Mouse (Mus musculus) cerebellum, adult 9-11 months (tissue): ENCODE results near the gene Ddx27.

ENCODE experiments used
- DNase-seq: peaks from one replicate; pipeline ENCODE4 v3.0.0; 2022

Ddx27 gene

GRCm38 (mm10) chr2:167063906-167064496 is 49.0 kb downstream of the Ddx27 start:
- peak; percentile 27 for DNase-seq

GRCm38 (mm10) chr2:167064601-167065295 is 49.8 kb downstream of the Ddx27 start:
- DNase-seq: peak; percentile 34

- DNase-seq: no peak
These were observed 51.0 kb downstream of the Ddx27 start for GRCm38 (mm10) chr2:167066031-167066430.

- DNase-seq: no peak
These were observed 51.8 kb downstream of the Ddx27 start for GRCm38 (mm10) chr2:167066528-167067516.

GRCm38 (mm10) chr2:167067575-167067974 is 52.6 kb downstream of the Ddx27 start:
- DNase-seq: no peak

GRCm38 (mm10) chr2:167070341-167070740 is 55.3 kb downstream of the Ddx27 start:
- peak; percentile 87 for DNase-seq

GRCm38 (mm10) chr2:167071266-167071640 is 56.3 kb downstream of the Ddx27 start:
- DNase-seq: peak; percentile 17

- peak; percentile 89 for DNase-seq
These were observed 56.9 kb downstream of the Ddx27 start for GRCm38 (mm10) chr2:167071641-167072601.

- no peak for DNase-seq
These were observed 59.6 kb downstream of the Ddx27 start for GRCm38 (mm10) chr2:167074587-167074986.

- no peak for DNase-seq
These were observed 61.4 kb downstream of the Ddx27 start for GRCm38 (mm10) chr2:167076352-167076751.

- no peak for DNase-seq
These were observed 61.8 kb downstream of the Ddx27 start for GRCm38 (mm10) chr2:167076759-167077158.

GRCm38 (mm10) chr2:167077199-167077962 is 62.4 kb downstream of the Ddx27 start:
- no peak for DNase-seq

- no peak for DNase-seq
These were observed 63.5 kb downstream of the Ddx27 start for GRCm38 (mm10) chr2:167078486-167078885.

- DNase-seq: peak; percentile 64
These were observed 64.0 kb downstream of the Ddx27 start for GRCm38 (mm10) chr2:167078931-167079495.

GRCm38 (mm10) chr2:167079535-167080257 is 64.7 kb downstream of the Ddx27 start:
- peak; percentile 96 for DNase-seq

- DNase-seq: peak; percentile 50
These were observed 65.4 kb downstream of the Ddx27 start for GRCm38 (mm10) chr2:167080387-167080786.

GRCm38 (mm10) chr2:167081135-167081534 is 66.1 kb downstream of the Ddx27 start:
- DNase-seq: no peak

- DNase-seq: no peak
These were observed 66.6 kb downstream of the Ddx27 start for GRCm38 (mm10) chr2:167081639-167082038.
